Mouse (Mus musculus) heart, adult 2 months (tissue): Measurements from ENCODE around the gene Epas1. TPM values are rescaled to one million over a fixed set of nuclear protein-coding genes. Genes with fewer than 3 reads are reported as not detected.

Source experiments
- DNase-seq, 2 experiments: peaks; one replicate each; pipeline ENCODE4 v3.0.0; 2021
- H3K27ac ChIP-seq: fragments of 200-600 bp; 2 replicates; pipeline ENCODE4 v1.8.1; 2022
- H3K27me3 ChIP-seq: fragments of 200-500 bp; 2 replicates; pipeline ENCODE4 v1.6.1; 2012; ENCODE audit warnings: mild to moderate bottlenecking, low read length, inconsistent platforms, mixed read lengths; ENCODE audit not compliant: control insufficient read depth, insufficient read depth
- H3K36me3 ChIP-seq: fragments of 200-500 bp; 2 replicates; pipeline ENCODE4 v1.6.1; 2012; ENCODE audit warnings: low read length, inconsistent platforms; ENCODE audit not compliant: control insufficient read depth, insufficient read depth
- H3K4me1 ChIP-seq: fragments of 200-500 bp; 2 replicates; pipeline ENCODE4 v1.6.1; 2011; ENCODE audit warnings: low read length; ENCODE audit not compliant: control insufficient read depth, insufficient read depth
- H3K4me3 ChIP-seq: fragments of 200-600 bp; 2 replicates; pipeline ENCODE4 v1.8.1; 2022
- H3K79me2 ChIP-seq: fragments of 200-500 bp; replicated peaks from 2 replicates; pipeline ENCODE4 v1.6.1; 2012; ENCODE audit warnings: mild to moderate bottlenecking, inconsistent platforms, low read length, moderate library complexity, mixed read lengths; ENCODE audit not compliant: control insufficient read depth, insufficient read depth
- H3K9ac ChIP-seq: fragments of 200-500 bp; 2 replicates; pipeline ENCODE4 v1.6.1; 2012; ENCODE audit warnings: low read depth, mild to moderate bottlenecking, control low read depth, inconsistent platforms, low read length, mixed read lengths
- CTCF ChIP-seq: fragments of 200-600 bp; IDR thresholded peaks from 2 replicates; pipeline ENCODE4 v1.8.1; 2022; ENCODE audit warnings: antibody characterized with exemption, mild to moderate bottlenecking, moderate library complexity
- EP300 ChIP-seq: fragments of 200-500 bp; IDR thresholded peaks from 2 replicates; pipeline ENCODE4 v1.6.1; 2011; ENCODE audit warnings: low read depth, low read length, control low read depth; ENCODE audit not compliant: insufficient read depth
- POLR2A ChIP-seq: fragments of 200-500 bp; IDR thresholded peaks from 2 replicates; pipeline ENCODE4 v1.6.1; 2011; ENCODE audit warnings: mild to moderate bottlenecking, low read depth, low read length, control low read depth; ENCODE audit not compliant: insufficient read depth
- WGBS: fragments of 180-500 bp; shearing (Covaris S2); methylation state at CpG from one replicate; pipeline ENCODE4 v1.1.7; 2018; 5-methylcytosine and 5-hydroxymethylcytosine counted together
- intact Hi-C: fragments of 180-260 bp; cut with DNase I; formaldehyde crosslinking; loops from one replicate; pipeline ENCODE4 v1.15.1; 2025
- polyA plus RNA-seq: library from polyadenylated mRNA; depleted of rRNA; stranded (reverse); fragments of >200 nt; gene quantifications from 2 replicates; pipeline ENCODE4 v1.2.3, GENCODE M21; 2012
- total RNA-seq, 2 experiments: library from RNA; stranded (reverse); gene quantifications; 2 replicates each; pipeline ENCODE4 v1.2.3; 2021

Gene Epas1
- total and polyA plus RNA-seq, 3 experiments = 119 to 277 (median 244) TPM

DNA sequence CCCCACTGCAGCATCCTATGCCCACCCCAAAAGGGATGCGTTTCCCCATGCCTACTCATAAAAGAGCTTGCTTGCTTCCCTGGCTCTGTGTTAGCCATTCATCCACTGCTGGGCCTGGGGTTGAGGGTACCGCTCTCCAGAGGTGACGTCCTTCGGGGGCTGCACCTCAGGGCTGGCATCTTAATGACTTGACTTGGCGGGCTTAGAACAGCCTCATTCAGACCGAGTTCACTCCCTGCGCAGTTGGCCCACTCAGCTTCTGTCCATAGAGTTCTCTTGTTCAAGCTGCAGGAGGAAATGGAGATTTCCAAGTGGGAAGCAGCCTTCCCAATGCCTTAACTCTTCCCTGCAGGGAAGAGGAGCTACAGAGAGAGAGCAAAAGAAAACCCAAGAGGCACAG, 32.1 kb downstream of the Epas1 start:
- TF ChIP-seq POLR2A (no peak), EP300 (no peak), CTCF (no peak)
- peaks cover 7% of the 10 kb centered on the region for H3K79me2 ChIP-seq
- peak overlapping the region; percentile 11; the same call in 1 of the 2 replicates for H3K4me3 ChIP-seq
- peak in 1 of 2 experiments; percentile 36 for DNase-seq
- H3K27ac ChIP-seq = peak overlapping the region; percentile 70
- peaks cover 56% of the 10 kb centered on the region for H3K36me3 ChIP-seq
- H3K4me1 ChIP-seq = peaks cover 66% of the 10 kb centered on the region
- no peaks in the 10 kb centered on the region for H3K27me3 ChIP-seq
- peak overlapping the region; percentile 7; the same call in 1 of the 2 replicates for H3K9ac ChIP-seq
- 25% methylated on average over 7 of the region's 7 CpGs for WGBS
- intact Hi-C loops = loop anchor here (1.0 kb wide), 1 partner anchor 13 kb away; no protein-coding TSS in a partner anchor

GRCm38 (mm10) chr17:86786496-86786895, 33.0 kb downstream of the Epas1 start:
- no peaks in the 10 kb centered on the region for H3K27me3 ChIP-seq
- peak overlapping the region; percentile 34; the same call in 1 of the 2 replicates for H3K27ac ChIP-seq
- H3K36me3 ChIP-seq = peaks cover 51% of the 10 kb centered on the region
- peaks cover 58% of the 10 kb centered on the region for H3K4me1 ChIP-seq
- no peak overlapping the region for H3K9ac ChIP-seq
- TF ChIP-seq EP300 = no peak
- TF ChIP-seq POLR2A = no peak
- no peak for TF ChIP-seq CTCF
- no peak for DNase-seq
- peaks cover 7% of the 10 kb centered on the region for H3K79me2 ChIP-seq
- intact Hi-C loops = no loop called here
- WGBS = 66% methylated on average over 7 of the region's 7 CpGs
- no peak overlapping the region for H3K4me3 ChIP-seq

- H3K4me1 ChIP-seq = peaks cover 54% of the 10 kb centered on the region
- no peak overlapping the region for H3K9ac ChIP-seq
- no peak for DNase-seq
- H3K27ac ChIP-seq = no peak overlapping the region
- peaks cover 42% of the 10 kb centered on the region for H3K36me3 ChIP-seq
- no peak for TF ChIP-seq CTCF
- TF ChIP-seq POLR2A = no peak
- no peak for TF ChIP-seq EP300
- 48% methylated on average over 7 of the region's 7 CpGs for WGBS
- no peaks in the 10 kb centered on the region for H3K27me3 ChIP-seq
- intact Hi-C loops = no loop called here
- H3K79me2 ChIP-seq = peaks cover 7% of the 10 kb centered on the region
- H3K4me3 ChIP-seq = no peak overlapping the region
These were observed 34.3 kb downstream of the Epas1 start for GRCm38 (mm10) chr17:86787805-86788204.

DNA sequence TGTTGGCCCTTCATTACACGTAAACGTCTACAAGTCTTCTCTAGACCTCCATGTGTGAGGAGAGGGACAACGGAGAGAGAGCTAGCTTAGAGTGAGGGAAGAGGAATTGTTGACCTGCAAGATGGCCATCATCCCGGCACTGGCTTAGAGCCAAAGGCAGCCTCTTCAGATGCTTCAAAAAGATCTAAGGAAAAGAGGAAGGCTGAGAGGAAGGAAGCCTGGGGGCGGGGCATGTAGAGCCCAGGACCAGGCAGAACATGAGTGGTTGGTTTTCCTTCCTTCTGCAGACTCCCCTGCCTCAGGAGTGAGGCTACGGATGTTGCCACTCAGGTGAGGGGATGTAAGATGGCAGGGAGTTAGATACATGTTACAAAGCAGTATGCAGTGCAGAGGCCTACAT, 34.8 kb downstream of the Epas1 start:
- no peaks in the 10 kb centered on the region for H3K27me3 ChIP-seq
- peaks cover 42% of the 10 kb centered on the region for H3K36me3 ChIP-seq
- H3K4me3 ChIP-seq = no peak overlapping the region
- 41% methylated on average over 6 of the region's 6 CpGs for WGBS
- TF ChIP-seq CTCF = no peak
- no peak for TF ChIP-seq EP300
- no peak for TF ChIP-seq POLR2A
- H3K79me2 ChIP-seq = peaks cover 7% of the 10 kb centered on the region
- intact Hi-C loops = no loop called here
- H3K27ac ChIP-seq = no peak overlapping the region
- peaks cover 53% of the 10 kb centered on the region for H3K4me1 ChIP-seq
- DNase-seq = peak; percentile 29 to 34
- no peak overlapping the region for H3K9ac ChIP-seq

DNA sequence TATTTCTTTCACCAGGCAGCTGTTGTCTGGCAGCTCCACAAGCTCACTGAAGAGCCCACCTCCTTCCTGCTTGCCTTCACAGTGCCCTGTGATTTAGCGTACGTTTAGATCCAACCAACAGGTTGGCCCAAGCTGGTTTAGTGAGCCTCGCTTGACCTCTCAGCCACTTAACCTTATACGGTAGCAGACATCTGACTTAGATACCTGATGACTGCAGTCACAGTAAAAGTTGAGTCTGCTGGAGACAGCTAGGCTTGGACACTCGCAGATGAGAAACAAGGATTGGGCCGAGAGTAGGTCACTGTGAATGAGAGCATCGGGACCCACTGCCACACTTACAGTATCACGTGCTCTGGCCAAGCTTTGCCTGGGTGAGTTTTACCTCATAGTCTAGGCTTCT, 38.4 kb downstream of the Epas1 start:
- Histone ChIP-seq H3K4me1 (peaks cover 33% of the 10 kb centered on the region), H3K27ac (peak overlapping the region; percentile 21), H3K9ac (no peak overlapping the region), H3K27me3 (no peaks in the 10 kb centered on the region), H3K36me3 (peaks cover 24% of the 10 kb centered on the region), H3K79me2 (peaks cover 8% of the 10 kb centered on the region), H3K4me3 (no peak overlapping the region)
- DNase-seq = no peak
- TF ChIP-seq POLR2A (no peak), EP300 (no peak), CTCF (no peak)
- intact Hi-C loops = no loop called here
- WGBS = 53% methylated on average over 8 of the region's 8 CpGs

DNA sequence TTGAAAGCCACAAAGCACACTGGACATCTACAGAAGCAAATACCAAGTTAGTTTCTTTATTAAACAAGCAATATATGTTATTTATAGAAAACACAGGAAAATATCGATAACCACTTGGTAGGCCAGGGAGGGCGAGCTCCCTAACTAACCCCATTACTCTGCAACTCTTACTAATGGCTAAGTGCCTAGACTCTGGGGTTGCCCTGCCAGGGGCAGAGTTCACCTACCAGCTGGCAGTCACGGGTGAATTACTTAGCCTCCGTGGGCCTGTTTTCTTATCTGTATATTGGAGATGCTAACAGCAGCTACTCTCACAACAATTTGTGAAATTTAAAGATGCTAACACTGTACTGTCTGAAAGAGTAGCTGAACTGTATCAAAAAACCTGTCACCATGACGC, 42.3 kb downstream of the Epas1 start:
- H3K27ac ChIP-seq = no peak overlapping the region; the same call in 1 of the 2 replicates
- no peaks in the 10 kb centered on the region for H3K27me3 ChIP-seq

More for the DNA sequence above, 42.3 kb downstream of the Epas1 start:
- peaks cover 43% of the 10 kb centered on the region for H3K36me3 ChIP-seq
- intact Hi-C loops = no loop called here
- H3K9ac ChIP-seq = no peak overlapping the region
- DNase-seq = no peak
- WGBS = 51% methylated on average over 5 of the region's 5 CpGs
- H3K4me1 ChIP-seq = peaks cover 40% of the 10 kb centered on the region
- no peak overlapping the region for H3K4me3 ChIP-seq
- no peak for TF ChIP-seq POLR2A
- no peak for TF ChIP-seq EP300
- no peak for TF ChIP-seq CTCF
- H3K79me2 ChIP-seq = peaks cover 7% of the 10 kb centered on the region
